Mouse (Mus musculus) embryonic facial prominence, embryonic 14.5 days (tissue): ENCODE results near the gene D630003M21Rik. TPM values are rescaled to one million over a fixed set of nuclear protein-coding genes. Genes with fewer than 3 reads are reported as not detected.

Source experiments
- ATAC-seq: fragments of 200-750 bp; cut with Nextera tagmentation; 2 replicates; pipeline ENCODE4 v1.8.0; 2017; ENCODE audit warnings: low read depth, moderate number of reproducible peaks, moderate TSS enrichment
- DNase-seq: peaks from one replicate; pipeline ENCODE4 v3.0.0-alpha.2; 2015; ENCODE audit warnings: low spot score
- H3K27ac ChIP-seq: fragments of 300-500 bp; sonication (generic); replicated peaks from 2 replicates; pipeline ENCODE4 v1.5.1; 2014; ENCODE audit warnings: low read depth, mild to moderate bottlenecking, low read length, moderate library complexity
- H3K27me3 ChIP-seq: fragments of 300-500 bp; sonication (generic); replicated peaks from 2 replicates; pipeline ENCODE4 v1.6.1; 2014; ENCODE audit warnings: low read length; ENCODE audit not compliant: control insufficient read depth, insufficient read depth
- H3K36me3 ChIP-seq: fragments of 300-500 bp; sonication (generic); 2 replicates; pipeline ENCODE4 v1.6.1; 2014; ENCODE audit warnings: low read length, mixed read lengths; ENCODE audit not compliant: control insufficient read depth, insufficient read depth
- H3K4me1 ChIP-seq: fragments of 300-500 bp; sonication (generic); 2 replicates; pipeline ENCODE4 v1.6.1; 2014; ENCODE audit warnings: antibody characterized with exemption, low read length; ENCODE audit not compliant: control insufficient read depth, insufficient read depth
- H3K4me2 ChIP-seq: fragments of 300-500 bp; sonication (generic); 2 replicates; pipeline ENCODE4 v1.6.1; 2014; ENCODE audit warnings: low read depth, mild to moderate bottlenecking, low read length, moderate library complexity, mixed read lengths
- H3K4me3 ChIP-seq: fragments of 300-500 bp; sonication (generic); 2 replicates; pipeline ENCODE4 v1.5.1; 2014; ENCODE audit warnings: low read depth, mild to moderate bottlenecking, low read length
- H3K9ac ChIP-seq: fragments of 300-500 bp; sonication (generic); 2 replicates; pipeline ENCODE4 v1.6.1; 2014; ENCODE audit warnings: low read depth, mild to moderate bottlenecking, low read length, moderate library complexity, mixed read lengths
- H3K9me3 ChIP-seq: fragments of 300-500 bp; sonication (generic); 2 replicates; pipeline ENCODE4 v1.6.1; 2016; ENCODE audit warnings: low read length; ENCODE audit not compliant: control insufficient read depth
- WGBS: fragments of 180-500 bp; shearing (Covaris S2); extraction: QIAGEN DNeasy Blood & Tissue Kit; methylation state at CpG from one replicate; pipeline ENCODE4 v1.1.7; 2014; 5-methylcytosine and 5-hydroxymethylcytosine counted together
- microRNA-seq: library from miRNA; unstranded; fragments of <30 nt; microRNA quantifications from one replicate; pipeline ENCODE4, GENCODE M21; 2016; ENCODE audit warnings: borderline number of aligned reads
- polyA plus RNA-seq: library from polyadenylated mRNA; unstranded; fragments of >200 nt; fragmentation: Nextera tagmentation; extraction: Ambion mirVana; gene quantifications from 2 replicates; pipeline ENCODE4 v1.2.1, GENCODE M21; 2014

The D630003M21Rik gene
- polyA plus RNA-seq, 1 experiment from 2014 or later, result 5.4 TPM

DNA sequence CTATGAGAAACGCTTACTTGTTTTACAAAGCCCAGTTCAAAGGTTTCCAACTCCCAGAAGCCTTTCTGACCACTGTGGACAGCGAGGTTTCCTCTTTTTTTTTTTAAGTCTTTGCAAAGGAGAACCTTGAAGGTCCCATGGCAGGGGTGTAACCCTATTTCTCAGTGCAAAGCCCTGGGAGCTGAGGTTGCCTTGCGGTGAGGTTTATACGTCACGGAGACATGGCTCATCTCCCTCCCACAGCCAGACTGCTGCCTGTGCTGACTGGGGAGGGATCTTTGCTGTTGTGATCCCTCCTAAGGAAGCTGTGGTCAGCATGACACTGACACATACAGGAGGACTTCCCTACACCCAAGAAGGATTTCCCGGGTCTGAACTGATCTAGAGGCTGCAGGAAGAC lies 96.0 kb downstream of the D630003M21Rik start:
- Histone ChIP-seq H3K9me3 (no peaks in the 10 kb centered on the region), H3K27me3 (no peaks in the 10 kb centered on the region), H3K4me1 (no peaks in the 10 kb centered on the region; the same call in 1 of the 2 replicates), H3K4me3 (no peak overlapping the region), H3K9ac (no peak overlapping the region), H3K27ac (no peak overlapping the region), H3K36me3 (no peaks in the 10 kb centered on the region), H3K4me2 (no peak overlapping the region)
- no peak for ATAC-seq
- 68% methylated on average over 6 of the region's 6 CpGs for WGBS
- no peak for DNase-seq

Small RNA genes lying within 50 kb of the gene (microRNA-seq; reads per million reads assigned to microRNA genes)
- not detected for gene Mir7685

Other genes with a start within 250 kb of the D630003M21Rik start
- 17.0 and 22.0 TPM in 2 replicates for gene Tti1, start 200.8 kb downstream of the D630003M21Rik start, polyA plus RNA-seq
- 32.8 and 37.5 TPM in 2 replicates for gene Rprd1b, start 200.7 kb downstream of the D630003M21Rik start, polyA plus RNA-seq
- 18.8 and 19.9 TPM in 2 replicates for gene Tgm2, start 82.8 kb downstream of the D630003M21Rik start, polyA plus RNA-seq
- not detected in 2 replicates for gene Bpi, start 28.9 kb upstream of the D630003M21Rik start, polyA plus RNA-seq
- 7.8 and 11.9 TPM in 2 replicates for gene Lbp, start 77.3 kb upstream of the D630003M21Rik start, polyA plus RNA-seq
- gene Snhg11, start 146.4 kb upstream of the D630003M21Rik start, polyA plus RNA-seq, result 7.8 and 10.2 TPM in 2 replicates
- 18.0 and 18.8 TPM in 2 replicates for gene Ralgapb, start 180.6 kb upstream of the D630003M21Rik start, polyA plus RNA-seq